Mouse (Mus musculus) adrenal gland, postnatal 25 days (tissue): ENCODE measurements around the gene Igf1. TPM values are rescaled to one million over a fixed set of nuclear protein-coding genes. Genes with fewer than 3 reads are reported as not detected.

Experiments used
- DNase-seq: peaks from one replicate; pipeline ENCODE4 v3.0.0; 2021; ENCODE audit warnings: mixed read lengths
- long read RNA-seq: library from polyadenylated mRNA; stranded (forward); transcript quantifications from one replicate; pipeline ENCODE4 v2.0.0, GENCODE M21; 2021
- total RNA-seq: library from RNA; stranded (reverse); gene quantifications from 2 replicates; pipeline ENCODE4 v1.2.3, GENCODE M21; 2021

Igf1 gene
- total RNA-seq = 8.0 and 13.0 TPM in 2 replicates
- long read RNA-seq, full-length matches to known transcripts = 167 of 241 reads
- long read RNA-seq, partial matches to known transcripts = 47 of 241 reads
- long read RNA-seq, other reads (novel, unspliced or antisense) = 27 of 241 reads

DNA sequence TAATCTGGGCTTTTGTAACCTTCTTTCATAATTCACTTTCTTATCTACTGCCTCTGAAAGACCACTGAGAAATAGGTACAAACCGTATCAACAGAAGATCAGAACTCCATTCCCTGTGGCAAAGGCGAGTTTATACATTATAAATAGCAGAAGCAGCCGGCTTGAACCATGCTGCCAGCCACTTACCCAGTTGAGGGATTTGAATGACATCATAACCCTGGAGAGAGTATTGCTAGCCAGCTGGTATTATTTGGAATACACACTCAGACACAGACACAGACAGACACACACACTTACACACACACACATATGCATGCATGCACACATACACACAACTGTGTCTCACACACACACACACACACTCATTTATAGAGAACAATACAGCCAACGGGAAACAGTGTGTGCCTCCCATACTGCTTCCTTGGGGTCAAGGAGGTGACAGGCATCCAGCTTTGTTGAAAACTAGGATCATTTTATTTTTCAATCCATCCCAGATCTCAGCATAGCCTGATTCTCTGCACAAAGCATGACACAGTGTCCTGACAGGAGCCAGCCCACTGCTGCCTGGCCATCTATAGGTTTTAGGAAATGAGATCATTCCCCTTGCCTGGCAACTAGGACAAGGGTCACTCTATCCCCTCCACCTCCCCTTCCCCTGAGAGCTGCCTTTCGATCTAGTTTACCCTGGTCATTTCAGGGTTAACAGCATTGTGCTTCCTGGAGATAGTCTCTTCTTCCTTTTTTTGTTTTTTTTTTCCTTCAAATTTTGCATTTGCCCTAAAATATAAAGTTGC, at the start of gene Igf1:
TSS of gene Igf1 (plus strand) at position 253 of the 794 bp plus-strand sequence.
- no peak for DNase-seq

- no peak for DNase-seq
Observed at GRCm38 (mm10) chr10:87812157-87813072, 45.6 kb upstream of the Igf1 start.

GRCm38 (mm10) chr10:87813073-87813590, 44.9 kb upstream of the Igf1 start:
- DNase-seq = no peak

GRCm38 (mm10) chr10:87816861-87817260, 41.2 kb upstream of the Igf1 start:
- no peak for DNase-seq

- no peak for DNase-seq
Observed at GRCm38 (mm10) chr10:87817786-87818185, 40.3 kb upstream of the Igf1 start.

DNA sequence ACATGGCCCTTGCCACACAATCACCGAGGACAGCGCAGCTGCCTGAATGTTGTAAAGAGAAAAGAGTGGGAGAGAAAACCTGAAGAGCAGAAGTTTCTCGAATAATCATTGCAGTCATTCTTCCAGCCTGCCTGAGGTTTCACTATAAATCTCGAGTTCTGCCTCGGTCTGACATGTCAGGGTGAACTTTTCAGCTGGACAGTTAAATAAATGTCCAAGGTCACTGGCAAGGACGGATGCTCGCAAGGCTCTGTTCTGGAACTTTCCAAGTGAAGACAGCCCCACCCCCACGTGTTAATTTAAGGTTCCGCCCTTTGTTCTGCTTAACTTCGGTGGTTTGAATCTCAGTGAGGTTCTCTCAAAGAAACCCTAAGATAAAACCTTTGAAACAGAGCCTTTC, 36.2 kb upstream of the Igf1 start:
- DNase-seq = peak; percentile 36

DNA sequence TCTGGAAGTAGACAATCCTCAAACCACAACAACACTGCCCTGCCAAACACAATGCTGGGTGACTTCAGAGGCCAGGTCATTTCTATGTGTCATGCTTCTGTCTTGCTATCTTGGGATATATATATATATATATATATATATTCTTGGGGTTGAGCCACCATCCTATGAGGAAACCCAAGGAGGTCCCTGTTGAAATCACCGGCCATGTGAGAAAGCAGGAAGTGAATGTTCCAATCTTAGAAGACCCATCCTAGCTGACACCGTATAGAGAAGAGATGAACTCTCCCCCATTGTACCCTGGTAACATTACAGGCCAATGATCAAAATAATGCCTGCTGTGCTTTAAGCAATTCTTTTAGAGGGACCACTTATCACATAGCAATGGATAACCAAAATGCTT, 28.1 kb upstream of the Igf1 start:
- DNase-seq = no peak

- no peak for DNase-seq
Observed at GRCm38 (mm10) chr10:87830639-87831038, 27.4 kb upstream of the Igf1 start.

GRCm38 (mm10) chr10:87832101-87832500, 26.0 kb upstream of the Igf1 start:
- DNase-seq = no peak

DNA sequence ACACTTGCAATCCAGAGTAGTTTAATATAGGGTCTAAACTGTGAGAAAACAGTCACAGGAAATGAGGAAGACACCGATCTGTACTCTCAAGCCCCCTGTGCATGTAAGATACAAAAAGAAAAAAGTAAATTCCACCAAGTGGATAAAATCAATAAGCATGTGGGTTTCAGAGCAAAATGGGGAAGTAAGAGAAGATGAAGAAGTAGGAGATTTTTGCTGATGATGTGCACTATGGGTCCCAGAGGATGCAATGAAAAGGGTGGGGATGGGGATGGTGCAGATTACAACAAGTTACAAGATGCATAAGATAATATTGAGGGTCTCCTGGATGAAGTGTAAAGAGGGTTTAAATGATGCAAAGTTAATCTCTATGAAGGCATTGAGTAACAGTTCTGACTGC, 18.6 kb upstream of the Igf1 start:
- no peak for DNase-seq

DNA sequence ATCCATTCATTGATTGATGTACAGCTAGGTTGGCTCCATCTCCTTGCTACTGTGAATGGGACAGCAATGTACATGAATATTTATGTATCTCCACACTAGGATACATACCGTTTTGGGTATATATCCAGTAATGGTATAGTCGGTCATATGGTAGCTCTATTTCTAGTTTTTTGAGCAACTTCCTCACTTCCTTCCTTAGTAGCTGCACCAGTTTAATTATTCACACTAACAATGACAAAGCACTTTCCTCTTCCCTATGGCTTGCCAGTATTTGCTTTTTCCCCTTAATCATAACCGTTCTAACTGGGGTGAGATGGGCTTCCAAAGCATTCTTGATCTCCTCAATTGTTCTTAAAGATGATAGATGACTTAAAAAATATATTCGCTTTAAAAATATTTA, 15.6 kb upstream of the Igf1 start:
- no peak for DNase-seq

DNA sequence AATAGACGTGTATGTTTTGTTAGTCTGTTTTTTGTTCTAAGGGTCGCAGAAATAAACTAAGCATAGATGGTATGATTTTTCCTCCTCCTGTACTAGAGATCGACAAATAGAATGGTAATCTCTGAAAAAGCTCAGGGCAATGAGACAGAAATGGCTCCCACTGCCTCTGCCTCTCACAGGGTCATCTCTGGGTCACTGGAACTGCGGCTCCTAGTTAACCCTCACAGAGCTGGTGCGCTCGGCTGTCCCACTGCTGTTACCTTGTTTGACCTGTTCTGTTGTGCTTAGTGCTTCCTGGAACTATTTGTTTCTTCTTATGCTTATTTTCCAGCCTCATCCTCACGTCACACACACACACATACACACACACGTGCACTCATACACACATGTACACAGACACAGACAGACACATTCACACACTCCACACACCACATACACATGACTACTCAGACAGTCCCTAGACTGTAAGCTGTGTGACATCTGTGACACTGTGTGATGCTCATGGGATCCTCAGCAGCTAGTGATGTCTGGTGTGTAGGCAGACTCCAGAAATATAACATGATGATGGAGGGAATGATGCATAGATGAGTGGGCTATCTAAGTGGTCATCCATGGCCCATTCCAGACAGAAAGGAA, 13.0 kb upstream of the Igf1 start:
- no peak for DNase-seq

DNA sequence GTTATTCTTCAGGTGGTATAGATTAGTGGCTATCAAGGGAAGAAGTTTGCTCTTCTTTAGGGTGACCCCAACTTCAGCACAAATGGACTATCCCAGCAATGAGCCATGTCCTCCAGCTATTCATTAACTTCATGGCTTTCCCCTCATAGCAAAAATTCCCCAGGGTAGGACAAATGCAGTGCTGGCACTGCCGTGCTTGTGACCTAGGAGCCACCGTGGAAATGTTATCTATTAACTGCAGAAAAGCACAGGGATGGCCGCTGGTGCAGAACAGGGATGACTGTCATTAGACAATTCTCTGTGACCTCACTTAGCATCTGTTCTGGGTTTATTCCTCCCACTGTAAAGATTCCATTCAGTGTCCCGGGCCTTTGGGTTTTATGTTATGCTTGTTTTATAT, 10.2 kb upstream of the Igf1 start:
- no peak for DNase-seq

DNA sequence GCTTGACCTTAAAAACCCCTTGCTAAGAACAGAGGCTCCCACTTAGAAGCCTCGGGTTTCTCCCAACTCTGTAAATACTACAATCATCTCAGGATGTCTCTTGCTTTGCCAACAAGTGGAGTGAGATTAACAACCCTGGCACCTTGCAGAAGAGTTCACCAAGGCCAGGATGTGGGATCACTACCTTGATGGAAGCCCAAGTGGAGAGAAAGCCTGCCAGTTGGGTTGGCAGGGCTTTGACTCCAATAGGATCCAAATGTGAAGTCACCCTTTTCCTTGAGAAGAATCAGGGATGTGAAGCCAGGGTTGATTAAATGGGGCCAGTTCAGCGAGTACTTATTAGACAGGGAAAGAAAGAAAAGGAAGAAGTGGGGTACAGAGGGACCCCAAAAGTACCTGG, 9.6 kb upstream of the Igf1 start:
- no peak for DNase-seq

DNA sequence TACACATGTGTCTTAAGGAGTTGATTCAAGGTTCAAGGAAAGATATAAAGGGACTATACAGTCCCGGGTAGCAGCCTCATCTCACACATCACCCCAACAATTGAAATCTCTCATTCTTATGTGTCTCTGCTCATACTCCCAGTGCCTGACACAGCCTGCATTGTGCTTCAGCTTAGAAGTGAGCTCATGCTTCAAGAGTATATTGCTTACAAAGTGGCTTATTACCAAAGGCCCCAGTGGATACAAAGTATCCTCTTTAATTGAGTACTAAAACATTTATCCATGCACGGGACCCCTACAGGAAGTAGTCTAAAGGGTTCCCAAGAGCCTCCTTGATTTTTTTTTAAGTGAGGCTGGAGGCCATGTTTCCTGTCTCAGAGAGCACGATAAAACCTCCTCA, 6.6 kb upstream of the Igf1 start:
- no peak for DNase-seq

DNA sequence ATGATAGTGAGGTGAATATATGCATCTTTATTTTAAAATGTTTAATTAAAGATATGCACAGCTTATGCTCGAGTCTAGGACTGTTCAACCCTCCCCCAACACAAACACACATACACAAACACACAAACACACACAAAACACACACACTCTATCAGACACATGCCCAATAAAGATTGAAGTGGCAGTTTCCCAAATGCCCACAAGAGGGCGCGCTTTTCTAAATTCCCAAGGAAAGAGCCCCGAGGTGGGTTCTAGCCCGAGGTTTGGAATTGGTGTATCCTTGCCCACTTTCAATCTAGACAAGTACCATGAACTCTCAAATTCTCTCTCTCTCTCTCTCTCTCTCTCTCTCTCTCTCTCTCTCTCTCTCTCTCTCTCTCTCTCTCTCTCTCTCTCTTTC, 3.7 kb upstream of the Igf1 start:
- peak; percentile 69 for DNase-seq

DNA sequence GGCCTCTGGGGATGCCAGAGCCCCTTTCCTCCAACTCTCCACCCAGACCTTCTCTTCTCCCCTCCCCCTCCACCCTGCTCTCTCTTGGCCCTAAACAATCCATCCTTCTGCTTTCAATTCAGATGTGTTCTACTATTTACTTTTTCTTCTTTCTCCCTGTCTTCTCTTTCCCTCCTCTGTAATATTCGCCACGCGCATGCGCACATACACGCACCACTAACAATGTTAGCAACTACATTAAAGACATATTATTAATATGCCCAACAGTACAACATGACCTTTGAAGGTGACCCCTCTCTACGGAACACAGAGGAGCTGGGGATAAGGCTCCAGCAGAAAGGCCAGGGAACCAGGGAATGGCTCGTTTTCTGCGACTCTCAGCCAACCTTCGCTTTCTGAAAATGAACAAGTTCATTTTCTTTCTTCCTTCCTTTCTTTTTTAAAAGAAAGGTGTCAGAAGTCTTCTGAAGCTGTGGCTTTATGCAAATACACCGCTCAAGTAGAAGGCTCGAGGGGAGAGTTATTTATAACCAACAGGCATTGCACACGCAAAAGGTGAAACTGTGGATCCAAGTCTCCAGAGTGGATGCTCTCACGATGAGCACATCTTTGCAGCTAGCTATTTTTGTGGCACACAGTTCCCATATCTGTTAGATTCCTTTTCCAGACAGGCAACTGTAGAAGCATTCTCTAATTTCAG, 2.5 kb upstream of the Igf1 start:
- DNase-seq = no peak

GRCm38 (mm10) chr10:87857215-87857955, 680 bp upstream of the Igf1 start:
- DNase-seq = no peak

GRCm38 (mm10) chr10:87858939-87859338, 874 bp downstream of the Igf1 start:
- DNase-seq = no peak

DNA sequence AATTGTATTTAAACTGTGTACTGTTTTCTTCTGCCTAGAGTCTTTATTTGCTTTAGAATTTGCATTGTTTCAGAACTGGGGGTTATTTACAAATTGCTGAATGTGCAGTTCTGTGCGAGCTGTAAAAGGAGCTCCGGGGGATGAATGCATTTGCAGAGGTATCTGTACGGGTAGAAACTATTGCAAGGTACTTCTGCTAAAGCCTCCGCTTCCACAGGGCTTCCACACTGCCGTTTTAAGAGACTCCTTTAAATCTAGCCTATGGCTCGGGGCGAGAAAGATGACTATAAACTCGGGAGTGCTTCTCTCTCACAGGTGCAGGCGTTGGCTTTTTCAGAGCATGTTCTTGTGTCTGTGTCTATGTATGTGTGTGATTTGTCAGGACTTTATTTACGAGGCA, 1.4 kb downstream of the Igf1 start:
- DNase-seq = no peak
